In genomic region chr1:24225825-24226526, GRCm38 (mm10) we compare ENCODE assay signal across 10 mouse cellular contexts. TPM values are rescaled to one million over a fixed set of nuclear protein-coding genes. Genes with fewer than 3 reads are reported as not detected.
DNase-seq lines count a peak whose midpoint lies in the region; ATAC-seq and TF ChIP-seq lines count a peak whose summit lies in the region.
"Had no signal": no experiment of that assay in that cellular context is flagged by ENCODE, and none has a peak within 500 bp of the region (broad histone marks: within the 10 kb centered on the region; RNA-seq: fewer than 3 reads in every experiment).

No protein-coding gene starts in this region.

- H3K36me3 ChIP-seq in stomach, embryonic 14.5 days (ENCODE audit: control insufficient read depth, insufficient read depth, low read length): no peaks in the 10 kb centered on the region
- no peaks in the 10 kb centered on the region for H3K36me3 ChIP-seq in stomach, postnatal 0 days (ENCODE audit: control insufficient read depth, insufficient read depth, low read length)

- 82% methylated on average over 4 of the region's 4 CpGs for WGBS in stomach, embryonic 14.5 days
- 75% methylated on average over 4 of the region's 4 CpGs for WGBS in stomach, postnatal 0 days

- no peak overlapping the region for H3K4me3 ChIP-seq in stomach, embryonic 14.5 days (ENCODE audit: low read depth, low read length)
- H3K4me3 ChIP-seq in stomach, postnatal 0 days (ENCODE audit: low read depth, low read length): no peak overlapping the region
- no peak overlapping the region for H3K4me3 ChIP-seq in left cerebral cortex, adult 2 months
- H3K4me3 ChIP-seq: megakaryocyte, embryonic 14.5 days had no signal

- no peak overlapping the region for H3K4me2 ChIP-seq in stomach, embryonic 14.5 days (replicated peaks; ENCODE audit: low read depth, low read length)
- no peak overlapping the region for H3K4me2 ChIP-seq in stomach, postnatal 0 days (replicated peaks; ENCODE audit: low read depth)

- TF ChIP-seq CTCF in stomach, postnatal 0 days (IDR thresholded peaks at IDR 0.05; ENCODE audit: low read depth): no peak
- no peak for TF ChIP-seq CTCF in left cerebral cortex, adult 2 months (IDR thresholded peaks at IDR 0.05)

- H3K27me3 ChIP-seq in stomach, embryonic 14.5 days (ENCODE audit: control insufficient read depth, insufficient read depth, low read length): no peaks in the 10 kb centered on the region
- H3K27me3 ChIP-seq in stomach, postnatal 0 days (ENCODE audit: control insufficient read depth, insufficient read depth, low read length): no peaks in the 10 kb centered on the region
- H3K27me3 ChIP-seq: megakaryocyte, embryonic 14.5 days had no signal

- TF ChIP-seq EP300 in stomach, postnatal 0 days (optimal IDR thresholded peaks at IDR 0.05): no peak

- intact Hi-C loops in left cerebral cortex, adult 2 months (cut with DNase I): loop anchor here (5.0 kb wide), 3 partner anchors 49 to 294 kb away; partner anchors contain the start of gene Col9a1

- DNase-seq in adrenal gland, postnatal 25 days: peak; percentile 35
- DNase-seq in adrenal gland, postnatal 4 days (ENCODE audit: low spot score in 2 of 2): no peak
- no peak for DNase-seq in stomach, postnatal 0 days (ENCODE audit: low spot score)
- DNase-seq in left cerebral cortex, adult 2 months (ENCODE audit: extremely low spot score in 1 of 2, low spot score in 2 of 2): no peak
- DNase-seq in T-cell, adult 2 months (ENCODE audit: low spot score): no peak

- no peak overlapping the region for H3K27ac ChIP-seq in stomach, embryonic 14.5 days (ENCODE audit: low read length)
- no peak overlapping the region for H3K27ac ChIP-seq in stomach, postnatal 0 days (replicated peaks)
- peak overlapping the region; percentile 37; the same call in 1 of the 2 replicates for H3K27ac ChIP-seq in left cerebral cortex, adult 2 months

- no peaks in the 10 kb centered on the region for H3K9me3 ChIP-seq in stomach, embryonic 14.5 days (ENCODE audit: control insufficient read depth, low read depth, low read length)
- H3K9me3 ChIP-seq in stomach, postnatal 0 days (ENCODE audit: control insufficient read depth, low read length): no peaks in the 10 kb centered on the region

- peak; percentile 77; the same call in 1 of the 2 replicates for ATAC-seq in stomach, embryonic 14.5 days (ENCODE audit: insufficient number of reproducible peaks, insufficient read depth, low FRiP score, low read depth)
- ATAC-seq in stomach, postnatal 0 days (ENCODE audit: low FRiP score, low TSS enrichment): no peak
- no peak for ATAC-seq in granulocyte monocyte progenitor cell, adult 5-6 weeks (replicated peaks; ENCODE audit: poor library complexity, severe bottlenecking)
- ATAC-seq in erythroblast, adult 5-6 weeks (replicated peaks; ENCODE audit: low FRiP score, poor library complexity, severe bottlenecking): no peak

- no peak overlapping the region for H3K9ac ChIP-seq in stomach, embryonic 14.5 days (replicated peaks; ENCODE audit: low read depth, low read length)
- no peak overlapping the region for H3K9ac ChIP-seq in stomach, postnatal 0 days (ENCODE audit: low read length)

- H3K4me1 ChIP-seq in stomach, embryonic 14.5 days (ENCODE audit: control insufficient read depth, insufficient read depth, low read length): 0 out of 2 replicates have a peak, but pooled peaks cover 6% of the 10 kb centered on the region
- H3K4me1 ChIP-seq in stomach, postnatal 0 days (replicated peaks; ENCODE audit: control insufficient read depth, insufficient read depth): no peaks in the 10 kb centered on the region
- H3K4me1 ChIP-seq: megakaryocyte, embryonic 14.5 days had no signal

RNA-seq across cellular contexts. Expression of gene Col9a1, which starts 48.6 kb away (rescaled TPM):
- total RNA-seq in adrenal gland, postnatal 25 days (2021): not detected in 2 replicates
- 1 to 10 TPM in 1 of 2 experiments, under 1 TPM in 1; 0.76 to 1.1 TPM for total RNA-seq in adrenal gland, postnatal 4 days (2021)
- polyA plus RNA-seq in stomach, embryonic 14.5 days (2014; fragmentation: Nextera tagmentation; extraction: Ambion mirVana): 2.1 and 3.2 TPM in 2 replicates
- polyA plus RNA-seq in stomach, postnatal 0 days (2015; fragmentation: Nextera tagmentation; extraction: Ambion mirVana): 0.27 and 0.32 TPM in 2 replicates
- total RNA-seq in left cerebral cortex, adult 2 months (2021): under 1 TPM; 0.63 to 0.79 TPM
- total RNA-seq in granulocyte monocyte progenitor cell, adult 5-6 weeks (2014; fragmentation: Nextera tagmentation): not detected in 2 replicates
- total RNA-seq in granulocyte monocyte progenitor cell, adult 5-6 weeks (2017): not detected in 2 replicates
- total RNA-seq in erythroblast, adult 5-6 weeks (2015; ENCODE audit: low replicate concordance): not detected in 2 replicates
- not detected in 2 replicates for total RNA-seq in erythroblast, adult 5-6 weeks (2017; ENCODE audit: low replicate concordance)
- total RNA-seq: hematopoietic stem cell, adult 5-6 weeks had no signal
